Mouse (Mus musculus): ENCODE data around the gene Fgfr1op. TPM values are rescaled to one million over a fixed set of nuclear protein-coding genes. Genes with fewer than 3 reads are reported as not detected.
"Not testable (repeated sequence)": the region's sequence is repeated elsewhere in the genome, so short reads cannot be mapped to it uniquely, and the experiment has no call there.

The Fgfr1op gene
- polyA plus RNA-seq, 1 experiment from 2014 or later = 58.2 TPM

DNA sequence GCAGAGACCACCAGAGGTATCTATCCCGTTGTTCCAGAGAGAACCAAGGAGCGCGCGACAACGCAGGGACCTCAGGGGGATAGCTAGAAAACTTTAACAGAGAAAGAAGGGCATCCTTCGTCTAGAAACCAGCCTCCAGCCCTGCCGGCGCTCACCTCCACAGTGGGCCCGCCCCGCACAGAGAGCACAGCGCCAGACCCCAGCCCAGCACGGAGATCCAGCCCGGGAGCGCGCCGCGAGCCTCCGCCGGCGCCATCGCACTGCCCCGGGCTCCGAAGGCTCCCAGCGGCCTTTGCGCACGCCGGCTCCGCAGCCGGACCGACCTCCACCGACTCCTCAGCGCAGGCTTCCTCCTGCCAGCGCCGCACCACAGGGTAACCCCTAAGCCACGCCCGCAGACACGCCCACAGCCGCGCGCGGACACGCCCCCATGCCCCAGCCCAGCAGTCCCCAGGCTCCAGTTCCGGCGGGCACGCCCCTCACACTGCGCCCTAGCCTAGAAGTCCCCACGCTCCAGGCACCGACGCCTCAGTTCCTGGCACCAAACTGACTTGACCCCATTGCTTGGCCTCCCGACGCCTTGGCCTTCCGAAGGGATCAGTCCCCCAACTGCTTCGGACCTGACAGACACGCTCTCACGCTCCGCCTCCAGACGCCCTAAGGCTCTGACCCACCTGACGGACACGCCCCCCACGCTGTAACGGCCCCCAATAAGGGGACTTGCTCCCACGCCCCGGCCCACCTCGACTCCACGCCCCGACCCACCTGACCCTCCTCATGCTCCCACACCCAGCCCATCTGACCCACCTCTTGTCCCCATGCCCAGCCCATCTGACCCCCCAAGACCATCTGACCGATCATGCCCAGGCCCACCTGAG is 17.6 kb upstream of the Fgfr1op start, which contains the start of the genes Gm49673 and Rnaset2a:
Gene Gm49673, minus strand, starts transcription at position 350 of the 878 bp plus-strand sequence.
Gene Rnaset2a, minus strand, starts transcription at position 659 of the 878 bp plus-strand sequence.
- H3K4me1 ChIP-seq; H3K36me3 ChIP-seq; H3K27me3 ChIP-seq (ENCODE audit: low read depth, poor library complexity, severe bottlenecking); H3K9me3 ChIP-seq (replicated peaks): not testable (repeated sequence)
- Histone ChIP-seq H3K27ac (replicated peaks) (peak within 1 kb of the TSS; percentile 84), H3K4me3 (peak within 1 kb of the TSS; percentile 59)
- DNase-seq (ENCODE audit: low spot score) = peak; percentile 27
- under 1% methylated on average over 40 of the region's 67 CpGs for WGBS

GRCm38 (mm10) chr17:8155010-8155409 is 10.3 kb upstream of the Fgfr1op start:
- WGBS = 83% methylated on average over 7 of the region's 7 CpGs
- H3K4me3 ChIP-seq; H3K9me3 ChIP-seq (replicated peaks): not testable (repeated sequence)

GRCm38 (mm10) chr17:8155982-8156381 is 9.3 kb upstream of the Fgfr1op start:
- H3K9me3 ChIP-seq (replicated peaks); H3K27me3 ChIP-seq (ENCODE audit: low read depth, poor library complexity, severe bottlenecking); H3K4me3 ChIP-seq; H3K4me1 ChIP-seq; DNase-seq (ENCODE audit: low spot score); H3K27ac ChIP-seq (replicated peaks); H3K36me3 ChIP-seq: not testable (repeated sequence)
- no CpG with 5 or more reads among the region's 8 CpGs for WGBS

More at GRCm38 (mm10) chr17:8155010-8155409, 10.3 kb upstream of the Fgfr1op start:
- DNase-seq (ENCODE audit: low spot score); H3K4me1 ChIP-seq; H3K27ac ChIP-seq (replicated peaks); H3K27me3 ChIP-seq (ENCODE audit: low read depth, poor library complexity, severe bottlenecking); H3K36me3 ChIP-seq: not testable (repeated sequence)

GRCm38 (mm10) chr17:8158627-8159026 is 6.7 kb upstream of the Fgfr1op start:
- H3K27me3 ChIP-seq (ENCODE audit: low read depth, poor library complexity, severe bottlenecking); H3K9me3 ChIP-seq (replicated peaks); DNase-seq (ENCODE audit: low spot score); H3K4me1 ChIP-seq; H3K27ac ChIP-seq (replicated peaks); H3K4me3 ChIP-seq; H3K36me3 ChIP-seq: not testable (repeated sequence)
- no CpG with 5 or more reads among the region's 1 CpGs for WGBS

DNA sequence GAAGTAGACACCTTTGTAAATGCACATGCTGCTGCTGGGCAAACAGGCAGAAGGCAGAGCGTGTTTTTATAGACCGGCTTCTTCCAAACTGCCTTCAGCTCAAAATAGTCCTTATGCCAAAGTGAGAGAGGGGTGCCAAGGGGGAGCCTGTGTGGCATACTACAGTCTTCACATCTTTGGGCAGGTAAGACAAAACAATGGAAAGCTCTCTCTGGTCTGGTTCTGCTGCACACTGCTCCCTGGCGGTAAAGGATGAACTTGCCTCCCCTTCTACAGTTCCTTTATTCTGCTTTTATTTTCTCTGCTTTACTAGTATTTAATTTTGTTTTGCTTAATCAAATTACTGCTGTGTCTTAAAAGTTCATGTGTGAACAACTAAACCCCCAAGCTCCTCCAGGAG is 4.3 kb upstream of the Fgfr1op start:
- DNase-seq (ENCODE audit: low spot score); H3K9me3 ChIP-seq (replicated peaks); H3K27ac ChIP-seq (replicated peaks); H3K36me3 ChIP-seq; H3K27me3 ChIP-seq (ENCODE audit: low read depth, poor library complexity, severe bottlenecking); H3K4me3 ChIP-seq; H3K4me1 ChIP-seq: not testable (repeated sequence)
- WGBS = 44% methylated on average over 3 of the region's 3 CpGs

- Histone ChIP-seq H3K27ac (replicated peaks) (peak overlapping the region; percentile 84), H3K36me3 (peaks cover 20% of the 10 kb centered on the region), H3K4me3 (peak overlapping the region; percentile 61)
- not testable (repeated sequence) for H3K9me3 ChIP-seq (replicated peaks); H3K27me3 ChIP-seq (ENCODE audit: low read depth, poor library complexity, severe bottlenecking); DNase-seq (ENCODE audit: low spot score); H3K4me1 ChIP-seq
- 0% methylated on average over 39 of the region's 42 CpGs for WGBS
Observed at GRCm38 (mm10) chr17:8165608-8165945, 276 bp downstream of the Fgfr1op start.

- Histone ChIP-seq H3K27ac (replicated peaks) (peak overlapping the region; percentile 84; the same call in 1 of the 2 replicates), H3K4me3 (peak overlapping the region; percentile 61), H3K36me3 (peaks cover 24% of the 10 kb centered on the region)
- not testable (repeated sequence) for H3K27me3 ChIP-seq (ENCODE audit: low read depth, poor library complexity, severe bottlenecking); H3K9me3 ChIP-seq (replicated peaks); H3K4me1 ChIP-seq; DNase-seq (ENCODE audit: low spot score)
- WGBS = 1% methylated on average over 11 of the region's 11 CpGs
Observed at GRCm38 (mm10) chr17:8165977-8166376, 676 bp downstream of the Fgfr1op start.

DNA sequence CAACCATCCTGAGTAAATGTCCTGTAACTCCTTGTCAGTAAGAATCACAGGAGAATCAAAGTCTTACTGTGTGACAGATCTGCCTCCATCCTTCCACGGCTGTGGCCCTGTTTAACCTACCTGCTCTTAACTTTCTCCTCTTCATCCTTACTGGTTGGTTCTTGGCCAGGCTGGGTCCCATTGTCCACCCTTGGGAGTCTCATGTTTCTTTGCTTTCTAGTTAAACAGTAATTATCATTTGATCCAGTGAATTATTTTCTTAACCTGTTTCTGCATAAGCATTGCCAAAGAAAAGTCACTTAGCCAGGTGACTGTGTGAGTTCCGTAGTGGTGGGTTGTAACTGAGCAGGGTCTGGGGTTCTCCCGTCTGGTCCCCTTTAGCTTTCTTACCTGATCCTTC is 1.2 kb downstream of the Fgfr1op start:
- Histone ChIP-seq H3K4me3 (peak overlapping the region; percentile 61), H3K36me3 (peaks cover 29% of the 10 kb centered on the region)
- H3K27ac ChIP-seq (replicated peaks); H3K9me3 ChIP-seq (replicated peaks); H3K27me3 ChIP-seq (ENCODE audit: low read depth, poor library complexity, severe bottlenecking); DNase-seq (ENCODE audit: low spot score); H3K4me1 ChIP-seq: not testable (repeated sequence)
- WGBS = 61% methylated on average over 2 of the region's 3 CpGs

- DNase-seq (ENCODE audit: low spot score); H3K9me3 ChIP-seq (replicated peaks): not testable (repeated sequence)
- WGBS = 96% methylated on average over 7 of the region's 8 CpGs
Observed at GRCm38 (mm10) chr17:8167436-8167835, 2.1 kb downstream of the Fgfr1op start.

GRCm38 (mm10) chr17:8170331-8170730 is 5.0 kb downstream of the Fgfr1op start:
- H3K27me3 ChIP-seq (ENCODE audit: low read depth, poor library complexity, severe bottlenecking) = no peaks in the 10 kb centered on the region
- H3K36me3 ChIP-seq = peaks cover 67% of the 10 kb centered on the region
- 89% methylated on average over 7 of the region's 7 CpGs for WGBS
- H3K9me3 ChIP-seq (replicated peaks) = no peaks in the 10 kb centered on the region
- no peak overlapping the region for H3K4me3 ChIP-seq
- H3K27ac ChIP-seq (replicated peaks) = no peak overlapping the region
- no peaks in the 10 kb centered on the region for H3K4me1 ChIP-seq
- no peak for DNase-seq (ENCODE audit: low spot score)

More at GRCm38 (mm10) chr17:8167436-8167835, 2.1 kb downstream of the Fgfr1op start:
- not testable (repeated sequence) for H3K4me3 ChIP-seq; H3K27me3 ChIP-seq (ENCODE audit: low read depth, poor library complexity, severe bottlenecking); H3K27ac ChIP-seq (replicated peaks); H3K4me1 ChIP-seq
- peaks cover 39% of the 10 kb centered on the region for H3K36me3 ChIP-seq

DNA sequence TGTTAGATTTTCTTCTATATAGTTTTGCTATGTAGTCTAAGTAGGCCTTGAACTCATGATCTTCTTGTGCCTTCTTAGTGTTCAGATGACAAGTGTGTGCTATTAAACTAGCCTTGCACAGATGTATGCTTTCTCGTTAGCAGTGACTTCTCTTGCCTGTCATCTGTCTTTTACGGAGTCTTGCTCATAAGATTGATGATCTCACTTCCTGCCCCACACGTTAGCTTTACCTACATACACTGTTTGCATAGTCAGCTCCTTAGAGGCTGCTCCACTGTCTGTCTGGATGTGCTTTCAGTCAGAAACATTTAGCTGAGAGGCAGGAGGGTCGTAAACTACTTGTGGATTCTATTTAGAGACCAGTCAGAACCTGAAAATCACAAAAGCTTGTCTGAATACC is 5.8 kb downstream of the Fgfr1op start:
- peaks cover 75% of the 10 kb centered on the region for H3K36me3 ChIP-seq
- H3K27me3 ChIP-seq (ENCODE audit: low read depth, poor library complexity, severe bottlenecking) = no peaks in the 10 kb centered on the region
- no peak overlapping the region for H3K27ac ChIP-seq (replicated peaks)
- 89% methylated on average over 4 of the region's 4 CpGs for WGBS
- H3K4me1 ChIP-seq = no peaks in the 10 kb centered on the region
- DNase-seq (ENCODE audit: low spot score) = no peak
- H3K9me3 ChIP-seq (replicated peaks) = no peaks in the 10 kb centered on the region
- no peak overlapping the region for H3K4me3 ChIP-seq

- WGBS = 83% methylated on average over 5 of the region's 5 CpGs
- peaks cover 7% of the 10 kb centered on the region for H3K4me1 ChIP-seq
- H3K36me3 ChIP-seq = peaks cover 93% of the 10 kb centered on the region
- H3K4me3 ChIP-seq = no peak overlapping the region
- no peak for DNase-seq (ENCODE audit: low spot score)
- no peak overlapping the region for H3K27ac ChIP-seq (replicated peaks)
- no peaks in the 10 kb centered on the region for H3K27me3 ChIP-seq (ENCODE audit: low read depth, poor library complexity, severe bottlenecking)
- no peaks in the 10 kb centered on the region for H3K9me3 ChIP-seq (replicated peaks)
Observed at GRCm38 (mm10) chr17:8177090-8177489, 11.8 kb downstream of the Fgfr1op start.

GRCm38 (mm10) chr17:8183815-8184214 is 18.5 kb downstream of the Fgfr1op start:
- Histone ChIP-seq H3K4me1 (no peaks in the 10 kb centered on the region), H3K27me3 (ENCODE audit: low read depth, poor library complexity, severe bottlenecking) (no peaks in the 10 kb centered on the region), H3K27ac (replicated peaks) (no peak overlapping the region), H3K4me3 (no peak overlapping the region), H3K36me3 (peaks cover 92% of the 10 kb centered on the region), H3K9me3 (replicated peaks) (no peaks in the 10 kb centered on the region)
- WGBS = 94% methylated on average over 5 of the region's 5 CpGs
- DNase-seq (ENCODE audit: low spot score) = no peak

All from midbrain, embryonic 10.5 days (tissue).